Mouse (Mus musculus) intestine, embryonic 14.5 days (tissue): ENCODE data around the gene Tmem171. TPM values are rescaled to one million over a fixed set of nuclear protein-coding genes. Genes with fewer than 3 reads are reported as not detected.

Source experiments
- ATAC-seq: fragments of 200-750 bp; cut with Nextera tagmentation; replicated peaks from 2 replicates; pipeline ENCODE4 v1.8.0; 2017; ENCODE audit warnings: low read depth, moderate number of reproducible peaks, moderate TSS enrichment, moderate library complexity; ENCODE audit not compliant: low FRiP score, low TSS enrichment
- DNase-seq: peaks from one replicate; pipeline ENCODE4 v3.0.0-alpha.2; 2018; ENCODE audit warnings: low spot score
- H3K27ac ChIP-seq: fragments of 300-500 bp; sonication (generic); 2 replicates; pipeline ENCODE4 v1.5.1; 2014; ENCODE audit warnings: low read depth, mild to moderate bottlenecking, control low read depth
- H3K27me3 ChIP-seq: fragments of 300-500 bp; sonication (generic); replicated peaks from 2 replicates; pipeline ENCODE4 v1.6.1; 2014; ENCODE audit warnings: low read length, control low read depth; ENCODE audit not compliant: control insufficient read depth, insufficient read depth
- H3K36me3 ChIP-seq: fragments of 300-500 bp; sonication (generic); 2 replicates; pipeline ENCODE4 v1.6.1; 2014; ENCODE audit warnings: low read length, control low read depth; ENCODE audit not compliant: control insufficient read depth, insufficient read depth
- H3K4me1 ChIP-seq: fragments of 300-500 bp; sonication (generic); replicated peaks from 2 replicates; pipeline ENCODE4 v1.6.1; 2014; ENCODE audit warnings: low read length, control low read depth, mixed read lengths; ENCODE audit not compliant: control insufficient read depth, insufficient read depth
- H3K4me2 ChIP-seq: fragments of 300-500 bp; sonication (generic); 2 replicates; pipeline ENCODE4 v1.6.1; 2014; ENCODE audit warnings: low read length
- H3K4me3 ChIP-seq: fragments of 300-500 bp; sonication (generic); 2 replicates; pipeline ENCODE4 v1.5.1; 2014; ENCODE audit warnings: low read depth, low read length, control low read depth, mixed read lengths
- H3K9ac ChIP-seq: fragments of 300-500 bp; sonication (generic); 2 replicates; pipeline ENCODE4 v1.6.1; 2014; ENCODE audit warnings: mild to moderate bottlenecking, low read length
- H3K9me3 ChIP-seq: fragments of 300-500 bp; sonication (generic); 2 replicates; pipeline ENCODE4 v1.6.1; 2016; ENCODE audit warnings: low read length, control low read depth; ENCODE audit not compliant: control insufficient read depth
- WGBS: fragments of 180-500 bp; shearing (Covaris S2); extraction: QIAGEN DNeasy Blood & Tissue Kit; methylation state at CpG from one replicate; pipeline ENCODE4 v1.1.7; 2014; 5-methylcytosine and 5-hydroxymethylcytosine counted together
- polyA plus RNA-seq: library from polyadenylated mRNA; unstranded; fragments of >200 nt; fragmentation: Nextera tagmentation; extraction: Ambion mirVana; gene quantifications from 2 replicates; pipeline ENCODE4 v1.2.1, GENCODE M21; 2014

The Tmem171 gene
- polyA plus RNA-seq, 1 experiment from 2014 or later, result 18.1 TPM

- peak overlapping the region; percentile 69 for H3K27ac ChIP-seq
- DNase-seq, result peak; percentile 66
- H3K4me2 ChIP-seq, result no peak overlapping the region
- no peak overlapping the region for H3K9ac ChIP-seq
- peaks cover 6% of the 10 kb centered on the region; the same call in 1 of the 2 replicates for H3K9me3 ChIP-seq
- H3K4me1 ChIP-seq, result no peaks in the 10 kb centered on the region
- H3K27me3 ChIP-seq, result no peaks in the 10 kb centered on the region
- H3K4me3 ChIP-seq, result no peak overlapping the region
- whole genome bisulfite sequencing, result 64% methylated on average over 5 of the region's 5 CpGs
- peak; percentile 84 for ATAC-seq
- H3K36me3 ChIP-seq, result no peaks in the 10 kb centered on the region
Observed at GRCm38 (mm10) chr13:98638507-98639166, 56.0 kb downstream of the Tmem171 start.

- H3K9me3 ChIP-seq, result peaks cover 6% of the 10 kb centered on the region; the same call in 1 of the 2 replicates
- H3K4me1 ChIP-seq, result no peaks in the 10 kb centered on the region
- no peak within 1 kb of the TSS for H3K9ac ChIP-seq
- H3K36me3 ChIP-seq, result no peaks in the 10 kb centered on the region
- ATAC-seq (no peak), DNase-seq (no peak)
- H3K27me3 ChIP-seq, result no peaks in the 10 kb centered on the region
- no peak within 1 kb of the TSS for H3K4me3 ChIP-seq
- no peak within 1 kb of the TSS for H3K4me2 ChIP-seq
- H3K27ac ChIP-seq, result peak within 1 kb of the TSS; percentile 69
- 88% methylated on average over 12 of the region's 12 CpGs for WGBS
Observed at GRCm38 (mm10) chr13:98637145-98637544, 57.5 kb downstream of the Tmem171 start, which contains the start of gene Tmem174. TSS of gene Tmem174 (minus strand) at chr13:98637410.

- Histone ChIP-seq H3K9ac (no peak overlapping the region), H3K4me2 (no peak overlapping the region), H3K4me3 (no peak overlapping the region), H3K27me3 (no peaks in the 10 kb centered on the region), H3K27ac (no peak overlapping the region), H3K9me3 (peaks cover 6% of the 10 kb centered on the region; the same call in 1 of the 2 replicates), H3K4me1 (no peaks in the 10 kb centered on the region), H3K36me3 (no peaks in the 10 kb centered on the region)
- WGBS, result 55% methylated on average over 18 of the region's 18 CpGs
- no peak for DNase-seq
- no peak for ATAC-seq
Observed at GRCm38 (mm10) chr13:98636571-98636970, 58.1 kb downstream of the Tmem171 start.

Other genes starting within 250 kb of the Tmem171 start
- 1.3 and 1.4 TPM in 2 replicates for gene Gm10320, start 202.8 kb downstream of the Tmem171 start, polyA plus RNA-seq
- 0.15 and 0.20 TPM in 2 replicates for gene Tmem174, start 57.4 kb downstream of the Tmem171 start, polyA plus RNA-seq
- 33.0 and 37.5 TPM in 2 replicates for gene Fcho2, start 120.6 kb upstream of the Tmem171 start, polyA plus RNA-seq
- gene Tnpo1, start 231.6 kb upstream of the Tmem171 start, polyA plus RNA-seq, result 51.1 and 53.1 TPM in 2 replicates